7 mouse cellular contexts compared by ENCODE assay signal in genomic region chr2:134786856-134787250, GRCm38 (mm10). TPM values are rescaled to one million over a fixed set of nuclear protein-coding genes. Genes with fewer than 3 reads are reported as not detected.
A peak's percentile ranks its signal among the peaks of the same experiment; 100 is the strongest.
DNase-seq lines count a peak whose midpoint lies in the region; ATAC-seq and TF ChIP-seq lines count a peak whose summit lies in the region.

No protein-coding gene starts in this region.

- TF ChIP-seq CTCF in lung, adult 2 months (IDR thresholded peaks at IDR 0.05; ENCODE audit: insufficient read depth, low read length), result no peak

- peak overlapping the region; percentile 75 for H3K9ac ChIP-seq in embryonic facial prominence, embryonic 12.5 days
- H3K9ac ChIP-seq in hindbrain, embryonic 14.5 days, result peak overlapping the region; percentile 83
- H3K9ac ChIP-seq in midbrain, embryonic 16.5 days (ENCODE audit: low read depth, low read length), result peak overlapping the region; percentile 89

- H3K4me3 ChIP-seq in lung, adult 2 months (replicated peaks; ENCODE audit: extremely low read depth, low read depth, low read length), result peak overlapping the region; percentile 72
- peak overlapping the region; percentile 69 for H3K4me3 ChIP-seq in embryonic facial prominence, embryonic 12.5 days
- H3K4me3 ChIP-seq in hindbrain, embryonic 14.5 days (replicated peaks; ENCODE audit: low read length), result peak overlapping the region; percentile 75
- peak overlapping the region; percentile 79 for H3K4me3 ChIP-seq in midbrain, embryonic 16.5 days (ENCODE audit: low read depth, low read length)

- 0 out of 2 replicates have a peak, but pooled peaks cover 7% of the 10 kb centered on the region for H3K27me3 ChIP-seq in embryonic facial prominence, embryonic 12.5 days
- no peaks in the 10 kb centered on the region for H3K27me3 ChIP-seq in hindbrain, embryonic 14.5 days (ENCODE audit: control insufficient read depth, insufficient read depth, low read length)
- H3K27me3 ChIP-seq in midbrain, embryonic 16.5 days (ENCODE audit: control insufficient read depth, insufficient read depth, low read depth, low read length), result no peaks in the 10 kb centered on the region

- no peak for DNase-seq in lung, adult 2 months
- DNase-seq in lung, postnatal 14 days, result no peak
- no peak for DNase-seq in hindbrain, embryonic 14.5 days (ENCODE audit: low spot score)
- no peak for DNase-seq in spleen, postnatal 36 days (ENCODE audit: low spot score in 2 of 2)
- no peak for DNase-seq in layer of hippocampus, adult 9-11 months

- H3K9me3 ChIP-seq in embryonic facial prominence, embryonic 12.5 days, result no peaks in the 10 kb centered on the region
- H3K9me3 ChIP-seq in hindbrain, embryonic 14.5 days (ENCODE audit: control insufficient read depth, low read length), result no peaks in the 10 kb centered on the region
- H3K9me3 ChIP-seq in midbrain, embryonic 16.5 days (replicated peaks; ENCODE audit: control insufficient read depth, low read length, poor library complexity, severe bottlenecking), result no peaks in the 10 kb centered on the region

- no peaks in the 10 kb centered on the region for H3K36me3 ChIP-seq in embryonic facial prominence, embryonic 12.5 days
- H3K36me3 ChIP-seq in hindbrain, embryonic 14.5 days (replicated peaks; ENCODE audit: control insufficient read depth, insufficient read depth), result no peaks in the 10 kb centered on the region
- no peaks in the 10 kb centered on the region for H3K36me3 ChIP-seq in midbrain, embryonic 16.5 days (ENCODE audit: control insufficient read depth, insufficient read depth, low read length)

- WGBS in lung, adult 2 months, result 8% methylated on average over 6 of the region's 6 CpGs
- 10% methylated on average over 6 of the region's 6 CpGs for WGBS in embryonic facial prominence, embryonic 12.5 days
- 10% methylated on average over 6 of the region's 6 CpGs for WGBS in hindbrain, embryonic 14.5 days
- 9% methylated on average over 6 of the region's 6 CpGs for WGBS in midbrain, embryonic 16.5 days

- peak; percentile 8; the same call in 1 of the 2 replicates for ATAC-seq in embryonic facial prominence, embryonic 12.5 days (ENCODE audit: insufficient number of reproducible peaks, insufficient read depth, low FRiP score, low TSS enrichment)
- no peak; the same call in 1 of the 2 replicates for ATAC-seq in hindbrain, embryonic 14.5 days (ENCODE audit: low FRiP score)
- peak; percentile 10; the same call in 1 of the 2 replicates for ATAC-seq in midbrain, embryonic 16.5 days

- peak overlapping the region; percentile 96 for H3K4me2 ChIP-seq in embryonic facial prominence, embryonic 12.5 days (replicated peaks)
- H3K4me2 ChIP-seq in hindbrain, embryonic 14.5 days (replicated peaks), result peak overlapping the region; percentile 66
- peak overlapping the region; percentile 83 for H3K4me2 ChIP-seq in midbrain, embryonic 16.5 days (ENCODE audit: low read length)

- TF ChIP-seq POLR2A in lung, adult 2 months (IDR thresholded peaks at IDR 0.05; ENCODE audit: borderline replicate concordance, extremely low read depth, low read depth, low read length), result no peak

- no peak overlapping the region for H3K27ac ChIP-seq in embryonic facial prominence, embryonic 12.5 days
- 0 out of 2 replicates have a peak overlapping the region, but pooled peaks have one; percentile 83 for H3K27ac ChIP-seq in hindbrain, embryonic 14.5 days
- no peak overlapping the region for H3K27ac ChIP-seq in midbrain, embryonic 16.5 days (ENCODE audit: low read length)

- peaks cover 4% of the 10 kb centered on the region for H3K4me1 ChIP-seq in lung, adult 2 months (ENCODE audit: control insufficient read depth, insufficient read depth, low read length)
- H3K4me1 ChIP-seq in embryonic facial prominence, embryonic 12.5 days, result 0 out of 2 replicates have a peak, but pooled peaks cover 8% of the 10 kb centered on the region
- H3K4me1 ChIP-seq in hindbrain, embryonic 14.5 days (replicated peaks; ENCODE audit: control insufficient read depth, insufficient read depth, low read length), result 0 out of 2 replicates have a peak, but pooled peaks cover 5% of the 10 kb centered on the region
- H3K4me1 ChIP-seq in midbrain, embryonic 16.5 days (ENCODE audit: control insufficient read depth, insufficient read depth, low read length), result peaks cover 6% of the 10 kb centered on the region

RNA-seq across cellular contexts. Expression of gene Plcb1, which starts 1.0 kb away (rescaled TPM):
- polyA plus RNA-seq in lung, adult 2 months (2012; rRNA removed), result 6.0 and 6.2 TPM in 2 replicates
- 16.4 and 16.5 TPM in 2 replicates for polyA plus RNA-seq in embryonic facial prominence, embryonic 12.5 days (2016; fragmentation: Nextera tagmentation; extraction: Ambion mirVana)
- polyA plus RNA-seq in hindbrain, embryonic 14.5 days (2014; fragmentation: Nextera tagmentation; extraction: Ambion mirVana), result 69.0 and 72.8 TPM in 2 replicates
- polyA plus RNA-seq in midbrain, embryonic 16.5 days (2015; fragmentation: Nextera tagmentation; extraction: Ambion mirVana), result 35.8 and 35.9 TPM in 2 replicates
